Mouse (Mus musculus): ENCODE data around the gene Chst15.

Gene Chst15

GRCm38 (mm10) chr7:132210616-132211015 lies 106.4 kb downstream of the Chst15 start:
- Histone ChIP-seq H3K4me3 (replicated peaks; ENCODE audit: low read length) (no peak overlapping the region), H3K36me3 (ENCODE audit: insufficient read depth, low read length) (no peaks in the 10 kb centered on the region), H3K4me1 (replicated peaks; ENCODE audit: low read depth, low read length) (no peaks in the 10 kb centered on the region), H3K27me3 (ENCODE audit: insufficient read depth, low read length) (peaks cover 31% of the 10 kb centered on the region; the same call in 1 of the 2 replicates), H3K9me3 (ENCODE audit: low read length) (peaks cover 6% of the 10 kb centered on the region)
- TF ChIP-seq CTCF (conservative IDR thresholded peaks at IDR 0.05; ENCODE audit: low read length) (no peak), NANOG (IDR thresholded peaks at IDR 0.05; ENCODE audit: borderline replicate concordance, low read length) (no peak), POU5F1 (IDR thresholded peaks at IDR 0.05; ENCODE audit: borderline replicate concordance, low read length) (no peak)

- no peaks in the 10 kb centered on the region for H3K4me1 ChIP-seq (replicated peaks; ENCODE audit: low read depth, low read length)
- H3K27me3 ChIP-seq (ENCODE audit: insufficient read depth, low read length), result peaks cover 36% of the 10 kb centered on the region
- H3K9me3 ChIP-seq (ENCODE audit: low read length), result no peaks in the 10 kb centered on the region
- H3K4me3 ChIP-seq (replicated peaks; ENCODE audit: low read length), result no peak overlapping the region
- TF ChIP-seq CTCF (conservative IDR thresholded peaks at IDR 0.05; ENCODE audit: low read length) (no peak), POU5F1 (IDR thresholded peaks at IDR 0.05; ENCODE audit: borderline replicate concordance, low read length) (no peak), NANOG (IDR thresholded peaks at IDR 0.05; ENCODE audit: borderline replicate concordance, low read length) (no peak)
- H3K36me3 ChIP-seq (ENCODE audit: insufficient read depth, low read length), result no peaks in the 10 kb centered on the region
Observed at GRCm38 (mm10) chr7:132208946-132209651, 107.9 kb downstream of the Chst15 start.

DNA sequence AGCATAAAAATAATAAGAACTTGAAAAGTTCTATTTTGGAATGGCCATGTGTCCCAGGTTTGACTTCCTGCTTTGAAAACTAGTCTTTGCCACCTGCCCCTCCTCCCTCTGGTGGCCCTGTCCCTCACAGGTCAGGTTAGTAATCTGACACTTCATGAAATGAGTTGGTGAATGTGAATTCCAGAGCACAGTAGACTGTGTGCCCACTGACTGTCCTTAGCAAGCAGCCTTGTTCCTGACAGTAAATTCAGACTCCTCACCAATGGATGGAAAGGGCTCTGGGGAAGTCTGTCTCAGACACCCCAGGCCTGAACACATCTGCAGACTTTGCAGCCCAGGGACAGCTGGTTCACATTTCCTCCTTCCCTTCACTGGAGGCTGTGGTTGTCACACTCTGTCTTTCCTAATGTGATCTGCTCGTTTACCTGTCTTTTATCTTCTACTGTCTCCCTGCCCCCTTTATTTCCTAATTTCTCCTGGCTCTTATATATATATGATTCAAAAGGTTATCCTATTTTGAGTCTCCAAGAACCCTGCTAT lies 112.9 kb downstream of the Chst15 start:
- Histone ChIP-seq H3K36me3 (ENCODE audit: insufficient read depth, low read length) (no peaks in the 10 kb centered on the region), H3K4me1 (replicated peaks; ENCODE audit: low read depth, low read length) (no peaks in the 10 kb centered on the region), H3K27me3 (ENCODE audit: insufficient read depth, low read length) (peaks cover 18% of the 10 kb centered on the region), H3K9me3 (ENCODE audit: low read length) (no peaks in the 10 kb centered on the region), H3K4me3 (replicated peaks; ENCODE audit: low read length) (no peak overlapping the region)
- no peak for TF ChIP-seq CTCF (conservative IDR thresholded peaks at IDR 0.05; ENCODE audit: low read length)

DNA sequence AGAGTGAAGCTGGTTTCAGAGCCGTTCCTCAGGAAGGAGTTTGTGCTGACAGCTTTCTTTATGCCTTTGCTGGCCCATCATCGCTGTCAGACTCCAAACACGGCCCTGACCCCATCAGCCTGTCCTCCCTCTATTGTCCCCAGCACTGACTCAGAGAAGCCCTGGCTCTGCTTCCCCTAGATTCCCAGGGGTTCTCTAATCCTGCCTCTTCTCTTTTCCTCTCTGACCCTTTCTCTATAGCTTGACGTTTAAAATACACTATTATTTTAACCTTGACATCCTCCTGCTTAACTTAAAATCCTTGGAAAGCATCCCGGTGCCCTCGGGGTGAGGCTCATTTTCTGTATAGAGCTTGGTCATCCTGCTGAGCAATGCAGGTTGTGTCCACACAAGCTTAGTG lies 117.3 kb downstream of the Chst15 start:
- no peak for TF ChIP-seq CTCF (conservative IDR thresholded peaks at IDR 0.05; ENCODE audit: low read length)
- no peak for TF ChIP-seq POU5F1 (IDR thresholded peaks at IDR 0.05; ENCODE audit: borderline replicate concordance, low read length)
- no peak for TF ChIP-seq NANOG (IDR thresholded peaks at IDR 0.05; ENCODE audit: borderline replicate concordance, low read length)

DNA sequence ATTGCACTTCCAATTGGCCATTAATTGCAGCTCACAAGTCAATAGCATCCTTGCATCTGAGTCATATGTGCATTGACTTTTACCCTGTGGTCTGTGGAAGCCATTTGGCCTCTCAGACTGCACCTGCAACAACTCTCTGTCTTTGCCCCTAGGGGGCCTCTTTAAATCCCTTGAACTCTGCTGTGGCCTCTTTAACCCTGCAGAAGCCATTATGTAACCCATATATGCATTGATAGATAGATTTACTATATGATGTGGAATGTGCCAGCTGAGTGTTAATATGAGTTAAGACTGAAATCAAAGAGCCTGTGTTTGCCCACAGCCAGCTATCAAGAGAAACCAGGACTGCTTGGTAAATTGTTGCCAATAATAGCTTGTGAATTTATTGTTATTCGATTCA lies 118.2 kb downstream of the Chst15 start:
- no peaks in the 10 kb centered on the region for H3K36me3 ChIP-seq (ENCODE audit: insufficient read depth, low read length)
- H3K4me3 ChIP-seq (replicated peaks; ENCODE audit: low read length), result no peak overlapping the region
- TF ChIP-seq CTCF (conservative IDR thresholded peaks at IDR 0.05; ENCODE audit: low read length) (no peak; the same call in 1 of the 2 replicates), NANOG (IDR thresholded peaks at IDR 0.05; ENCODE audit: borderline replicate concordance, low read length) (no peak), POU5F1 (IDR thresholded peaks at IDR 0.05; ENCODE audit: borderline replicate concordance, low read length) (no peak)
- no peaks in the 10 kb centered on the region for H3K4me1 ChIP-seq (replicated peaks; ENCODE audit: low read depth, low read length)
- H3K27me3 ChIP-seq (ENCODE audit: insufficient read depth, low read length), result peaks cover 10% of the 10 kb centered on the region
- H3K9me3 ChIP-seq (ENCODE audit: low read length), result no peaks in the 10 kb centered on the region

More for the DNA sequence above, 117.3 kb downstream of the Chst15 start:
- Histone ChIP-seq H3K9me3 (ENCODE audit: low read length) (no peaks in the 10 kb centered on the region), H3K27me3 (ENCODE audit: insufficient read depth, low read length) (peaks cover 12% of the 10 kb centered on the region), H3K4me3 (replicated peaks; ENCODE audit: low read length) (no peak overlapping the region), H3K4me1 (replicated peaks; ENCODE audit: low read depth, low read length) (no peaks in the 10 kb centered on the region), H3K36me3 (ENCODE audit: insufficient read depth, low read length) (no peaks in the 10 kb centered on the region)

DNA sequence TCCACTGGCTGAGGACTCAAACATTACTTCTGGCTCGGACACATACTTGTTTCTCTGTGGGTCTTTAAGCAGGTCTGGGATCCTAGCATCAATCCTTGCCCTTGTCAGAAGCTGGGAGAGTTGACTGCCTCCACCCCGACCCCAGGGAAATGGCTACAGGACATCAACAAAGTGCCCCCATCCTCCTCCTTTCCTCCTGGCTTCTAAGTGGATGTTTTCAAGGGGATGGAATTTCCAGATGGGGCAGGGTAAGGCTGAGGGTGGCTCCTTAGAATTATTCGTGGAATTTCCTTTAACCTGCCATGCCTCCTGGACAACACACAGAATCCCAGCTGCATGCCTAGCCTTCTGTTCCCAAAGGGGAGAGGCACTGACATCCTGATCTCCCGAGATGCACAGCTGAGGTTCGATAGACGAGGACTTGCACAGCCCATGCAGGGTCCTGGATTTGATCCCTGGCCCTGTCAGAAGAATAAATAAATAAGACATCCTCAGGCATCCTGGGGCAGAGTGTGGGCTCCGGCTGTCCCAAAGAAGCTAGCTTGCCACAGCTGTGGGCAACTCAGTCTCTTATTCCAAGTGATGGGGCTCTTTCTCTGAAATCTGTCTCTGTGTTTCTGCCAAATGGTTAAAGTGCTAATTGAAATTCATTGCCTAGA lies 119.1 kb downstream of the Chst15 start:
- no peaks in the 10 kb centered on the region for H3K9me3 ChIP-seq (ENCODE audit: low read length)
- no peak overlapping the region for H3K4me3 ChIP-seq (replicated peaks; ENCODE audit: low read length)
- no peaks in the 10 kb centered on the region for H3K4me1 ChIP-seq (replicated peaks; ENCODE audit: low read depth, low read length)
- no peaks in the 10 kb centered on the region for H3K36me3 ChIP-seq (ENCODE audit: insufficient read depth, low read length)
- peaks cover 10% of the 10 kb centered on the region for H3K27me3 ChIP-seq (ENCODE audit: insufficient read depth, low read length)
- no peak for TF ChIP-seq CTCF (conservative IDR thresholded peaks at IDR 0.05; ENCODE audit: low read length)
- no peak for TF ChIP-seq NANOG (IDR thresholded peaks at IDR 0.05; ENCODE audit: borderline replicate concordance, low read length)
- no peak for TF ChIP-seq POU5F1 (IDR thresholded peaks at IDR 0.05; ENCODE audit: borderline replicate concordance, low read length)

DNA sequence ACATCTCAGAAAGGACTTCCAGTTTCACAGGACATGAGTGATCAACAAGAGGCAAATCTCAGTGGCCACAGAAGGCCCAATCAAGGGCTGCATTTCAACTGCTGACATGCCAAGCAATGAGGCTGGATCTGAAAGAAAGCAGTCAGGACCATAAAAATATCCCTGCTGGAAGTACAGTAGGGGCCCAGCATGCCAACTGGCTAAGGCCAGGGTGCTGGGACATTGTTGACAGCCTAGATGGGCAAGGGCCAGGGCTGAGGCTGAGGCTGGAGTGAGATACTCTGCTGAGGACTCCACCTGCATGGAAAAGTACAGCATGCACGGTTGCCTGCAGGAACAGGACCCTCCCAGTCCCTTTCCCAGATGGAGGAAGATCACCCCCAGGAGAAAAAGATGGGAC lies 120.4 kb downstream of the Chst15 start:
- H3K36me3 ChIP-seq (ENCODE audit: insufficient read depth, low read length), result no peaks in the 10 kb centered on the region
- peaks cover 11% of the 10 kb centered on the region for H3K27me3 ChIP-seq (ENCODE audit: insufficient read depth, low read length)
- no peak overlapping the region for H3K4me3 ChIP-seq (replicated peaks; ENCODE audit: low read length)
- H3K4me1 ChIP-seq (replicated peaks; ENCODE audit: low read depth, low read length), result no peaks in the 10 kb centered on the region
- no peaks in the 10 kb centered on the region for H3K9me3 ChIP-seq (ENCODE audit: low read length)
- TF ChIP-seq NANOG (IDR thresholded peaks at IDR 0.05; ENCODE audit: borderline replicate concordance, low read length), result no peak
- TF ChIP-seq CTCF (conservative IDR thresholded peaks at IDR 0.05; ENCODE audit: low read length), result no peak
- TF ChIP-seq POU5F1 (IDR thresholded peaks at IDR 0.05; ENCODE audit: borderline replicate concordance, low read length), result no peak

- Histone ChIP-seq H3K9me3 (ENCODE audit: low read length) (peaks cover 6% of the 10 kb centered on the region; the same call in 1 of the 2 replicates), H3K36me3 (ENCODE audit: insufficient read depth, low read length) (no peaks in the 10 kb centered on the region), H3K4me1 (replicated peaks; ENCODE audit: low read depth, low read length) (no peaks in the 10 kb centered on the region), H3K4me3 (replicated peaks; ENCODE audit: low read length) (no peak overlapping the region), H3K27me3 (ENCODE audit: insufficient read depth, low read length) (peaks cover 26% of the 10 kb centered on the region)
- TF ChIP-seq NANOG (IDR thresholded peaks at IDR 0.05; ENCODE audit: borderline replicate concordance, low read length) (no peak), POU5F1 (IDR thresholded peaks at IDR 0.05; ENCODE audit: borderline replicate concordance, low read length) (no peak), CTCF (conservative IDR thresholded peaks at IDR 0.05; ENCODE audit: low read length) (no peak)
Observed at GRCm38 (mm10) chr7:132193606-132194005, 123.4 kb downstream of the Chst15 start.

Measured in E14TG2a.4 (cell line).